Mouse (Mus musculus): ENCODE measurements around the gene Naaladl1.

Gene Naaladl1

GRCm38 (mm10) chr19:6127760-6128341, 22.3 kb downstream of the Naaladl1 start, which contains the start of gene Snx15:
TSS of gene Snx15 (minus strand) at chr19:6128304.
- WGBS: under 1% methylated on average over 32 of the region's 32 CpGs

GRCm38 (mm10) chr19:6130414-6131128, 25.0 kb downstream of the Naaladl1 start:
- 87% methylated on average over 7 of the region's 7 CpGs for WGBS

GRCm38 (mm10) chr19:6132171-6132827, 26.7 kb downstream of the Naaladl1 start:
- WGBS: 77% methylated on average over 7 of the region's 7 CpGs

GRCm38 (mm10) chr19:6133197-6133596, 27.6 kb downstream of the Naaladl1 start:
- WGBS: 42% methylated on average over 1 of the region's 1 CpGs

GRCm38 (mm10) chr19:6136397-6136796, 30.8 kb downstream of the Naaladl1 start:
- 87% methylated on average over 3 of the region's 3 CpGs for WGBS

GRCm38 (mm10) chr19:6139701-6140100, 34.1 kb downstream of the Naaladl1 start:
- WGBS: 87% methylated on average over 6 of the region's 6 CpGs

GRCm38 (mm10) chr19:6140374-6140677, 34.7 kb downstream of the Naaladl1 start:
- WGBS: 3% methylated on average over 16 of the region's 16 CpGs

GRCm38 (mm10) chr19:6140678-6141393, 35.3 kb downstream of the Naaladl1 start, which contains the start of gene Batf2:
TSS of gene Batf2 (plus strand) at chr19:6140983.
- under 1% methylated on average over 68 of the region's 68 CpGs for WGBS

GRCm38 (mm10) chr19:6141394-6141749, 35.8 kb downstream of the Naaladl1 start, which contains the start of gene Arl2:
TSS of gene Arl2 (minus strand) at chr19:6141548.
- under 1% methylated on average over 15 of the region's 15 CpGs for WGBS

- 76% methylated on average over 5 of the region's 5 CpGs for WGBS
Measured at GRCm38 (mm10) chr19:6144842-6145241, 39.3 kb downstream of the Naaladl1 start.

GRCm38 (mm10) chr19:6155174-6155573, 49.6 kb downstream of the Naaladl1 start:
- WGBS: 87% methylated on average over 9 of the region's 9 CpGs

GRCm38 (mm10) chr19:6156372-6156771, 50.8 kb downstream of the Naaladl1 start:
- 68% methylated on average over 8 of the region's 8 CpGs for WGBS

GRCm38 (mm10) chr19:6157220-6157619, 51.6 kb downstream of the Naaladl1 start:
- 62% methylated on average over 6 of the region's 6 CpGs for WGBS

- 61% methylated on average over 10 of the region's 10 CpGs for WGBS
Measured at GRCm38 (mm10) chr19:6163872-6164547, 58.4 kb downstream of the Naaladl1 start.
